Mouse (Mus musculus) kidney, adult 2 months (tissue): Measurements from ENCODE around the gene Rpl19. TPM values are rescaled to one million over a fixed set of nuclear protein-coding genes. Genes with fewer than 3 reads are reported as not detected.

Experiments used
- DNase-seq: peaks from one replicate; pipeline ENCODE4 v3.0.0; 2021
- H3K27ac ChIP-seq: fragments of 200-500 bp; 2 replicates; pipeline ENCODE4 v1.5.1; 2012; ENCODE audit warnings: low read depth, low read length, control low read depth, inconsistent platforms; ENCODE audit not compliant: insufficient read depth
- H3K27me3 ChIP-seq: fragments of 200-500 bp; replicated peaks from 2 replicates; pipeline ENCODE4 v1.6.1; 2012; ENCODE audit warnings: mild to moderate bottlenecking, moderate library complexity, low read length, inconsistent platforms; ENCODE audit not compliant: control insufficient read depth, insufficient read depth
- H3K36me3 ChIP-seq: fragments of 200-500 bp; 2 replicates; pipeline ENCODE4 v1.6.1; 2012; ENCODE audit warnings: mild to moderate bottlenecking, moderate library complexity, low read length, inconsistent platforms; ENCODE audit not compliant: control insufficient read depth, insufficient read depth
- H3K4me1 ChIP-seq: fragments of 200-500 bp; 2 replicates; pipeline ENCODE4 v1.6.1; 2011; ENCODE audit warnings: low read length; ENCODE audit not compliant: control insufficient read depth, insufficient read depth
- H3K4me3 ChIP-seq: fragments of 200-500 bp; 2 replicates; pipeline ENCODE4 v1.5.1; 2011; ENCODE audit warnings: mild to moderate bottlenecking, low read depth, low read length, control low read depth; ENCODE audit not compliant: insufficient read depth
- CTCF ChIP-seq: fragments of 200-500 bp; conservative IDR thresholded peaks from 2 replicates; pipeline ENCODE4 v1.5.1; 2011; ENCODE audit warnings: low read depth, mild to moderate bottlenecking, control low read depth, low read length, moderate library complexity, mixed read lengths; ENCODE audit not compliant: insufficient read depth, insufficient read length
- POLR2A ChIP-seq: fragments of 200-500 bp; IDR thresholded peaks from one replicate; pipeline ENCODE4 v1.6.1; 2011; ENCODE audit warnings: low read depth, low read length, control low read depth
- WGBS: fragments of 180-500 bp; shearing (Covaris S2); methylation state at CpG from one replicate; pipeline ENCODE4 v1.1.7; 2018; 5-methylcytosine and 5-hydroxymethylcytosine counted together
- polyA plus RNA-seq: library from polyadenylated mRNA; depleted of rRNA; stranded (reverse); fragments of >200 nt; gene quantifications from 2 replicates; pipeline ENCODE4 v1.2.3, GENCODE M21; 2012

The Rpl19 gene
- polyA plus RNA-seq, 1 experiment = 653 TPM

GRCm38 (mm10) chr11:98019883-98020610 lies 6.5 kb upstream of the Rpl19 start:
- Histone ChIP-seq H3K27me3 (no peaks in the 10 kb centered on the region), H3K36me3 (no peaks in the 10 kb centered on the region), H3K27ac (no peak overlapping the region), H3K4me1 (peaks cover 3% of the 10 kb centered on the region), H3K4me3 (no peak overlapping the region)
- DNase-seq = no peak
- WGBS = 54% methylated on average over 8 of the region's 8 CpGs
- TF ChIP-seq POLR2A (no peak), CTCF (no peak)

GRCm38 (mm10) chr11:98020710-98021109 lies 5.8 kb upstream of the Rpl19 start:
- Histone ChIP-seq H3K4me3 (no peak overlapping the region), H3K4me1 (peaks cover 3% of the 10 kb centered on the region), H3K27me3 (no peaks in the 10 kb centered on the region), H3K36me3 (no peaks in the 10 kb centered on the region), H3K27ac (no peak overlapping the region)
- no peak for DNase-seq
- TF ChIP-seq CTCF = no peak
- no peak for TF ChIP-seq POLR2A
- WGBS = 48% methylated on average over 1 of the region's 1 CpGs

- H3K27me3 ChIP-seq = no peaks in the 10 kb centered on the region
- DNase-seq = no peak
- H3K4me1 ChIP-seq = peaks cover 7% of the 10 kb centered on the region
- H3K4me3 ChIP-seq = no peak overlapping the region
- H3K36me3 ChIP-seq = no peaks in the 10 kb centered on the region
- 37% methylated on average over 2 of the region's 2 CpGs for WGBS
- TF ChIP-seq CTCF (no peak), POLR2A (no peak)
- no peak overlapping the region for H3K27ac ChIP-seq
Observed at GRCm38 (mm10) chr11:98021118-98021517, 5.4 kb upstream of the Rpl19 start.

GRCm38 (mm10) chr11:98021565-98022252 lies 4.8 kb upstream of the Rpl19 start:
- Histone ChIP-seq H3K36me3 (no peaks in the 10 kb centered on the region), H3K27me3 (no peaks in the 10 kb centered on the region), H3K4me1 (peaks cover 8% of the 10 kb centered on the region), H3K27ac (no peak overlapping the region), H3K4me3 (peak overlapping the region; percentile 91)
- 6% methylated on average over 34 of the region's 34 CpGs for WGBS
- no peak for DNase-seq
- TF ChIP-seq POLR2A = no peak
- no peak for TF ChIP-seq CTCF

GRCm38 (mm10) chr11:98022253-98022554 lies 4.3 kb upstream of the Rpl19 start:
- TF ChIP-seq POLR2A (no peak), CTCF (no peak)
- under 1% methylated on average over 23 of the region's 23 CpGs for WGBS
- H3K4me1 ChIP-seq = peaks cover 8% of the 10 kb centered on the region
- no peaks in the 10 kb centered on the region for H3K36me3 ChIP-seq
- peak overlapping the region; percentile 91 for H3K4me3 ChIP-seq
- H3K27ac ChIP-seq = peak overlapping the region; percentile 35; the same call in 1 of the 2 replicates
- no peaks in the 10 kb centered on the region for H3K27me3 ChIP-seq
- DNase-seq = no peak

- peak; percentile 68 for DNase-seq
- no peak for TF ChIP-seq POLR2A
- TF ChIP-seq CTCF = no peak
- 3% methylated on average over 39 of the region's 52 CpGs for WGBS
- no peaks in the 10 kb centered on the region for H3K36me3 ChIP-seq
- peak within 1 kb of the TSS; percentile 91 for H3K4me3 ChIP-seq
- H3K27ac ChIP-seq = peak within 1 kb of the TSS; percentile 91
- no peaks in the 10 kb centered on the region for H3K27me3 ChIP-seq
- H3K4me1 ChIP-seq = peaks cover 8% of the 10 kb centered on the region
Observed at GRCm38 (mm10) chr11:98022555-98023371, 3.7 kb upstream of the Rpl19 start, which contains the start of gene Cacnb1. Gene Cacnb1 (minus strand): TSS chr11:98023034.

GRCm38 (mm10) chr11:98024516-98024915 lies 2.0 kb upstream of the Rpl19 start:
- no peaks in the 10 kb centered on the region for H3K27me3 ChIP-seq

More at GRCm38 (mm10) chr11:98024516-98024915, 2.0 kb upstream of the Rpl19 start:
- Histone ChIP-seq H3K4me1 (peaks cover 8% of the 10 kb centered on the region), H3K4me3 (no peak overlapping the region), H3K27ac (no peak overlapping the region), H3K36me3 (peaks cover 3% of the 10 kb centered on the region; the same call in 1 of the 2 replicates)
- no peak for DNase-seq
- 96% methylated on average over 3 of the region's 3 CpGs for WGBS
- TF ChIP-seq CTCF (no peak), POLR2A (no peak)
